Mouse (Mus musculus) heart, postnatal 0 days (tissue): Measurements from ENCODE around the gene Syne2.
"Not testable (repeated sequence)": the region's sequence is repeated elsewhere in the genome, so short reads cannot be mapped to it uniquely, and the experiment has no call there.

ENCODE experiments used
- CTCF ChIP-seq: IDR thresholded peaks from 2 replicates; pipeline ENCODE4 v1.5.1; 2016; ENCODE audit warnings: antibody characterized with exemption, control low read depth, low read depth
- EP300 ChIP-seq: IDR thresholded peaks from 2 replicates; pipeline ENCODE4 v1.6.1; 2016; ENCODE audit warnings: antibody characterized with exemption, low read depth

GRCm38 (mm10) chr12:75786681-75787080 lies 31.3 kb upstream of the Syne2 start:
- TF ChIP-seq CTCF: peak; percentile 59
- TF ChIP-seq EP300: not testable (repeated sequence)
